Mouse (Mus musculus): ENCODE results near the gene Olfr729. TPM values are rescaled to one million over a fixed set of nuclear protein-coding genes. Genes with fewer than 3 reads are reported as not detected.

Gene Olfr729
- not detected in 2 replicates for polyA plus RNA-seq (2014; fragmentation: Nextera tagmentation; extraction: Ambion mirVana)

GRCm38 (mm10) chr14:50152810-50153209 is at the start of gene Olfr729:
Gene Olfr729 (minus strand): TSS chr14:50152910.
- Histone ChIP-seq H3K27me3 (ENCODE audit: control insufficient read depth, insufficient read depth, low read length) (no peaks in the 10 kb centered on the region), H3K4me1 (ENCODE audit: control insufficient read depth, insufficient read depth, low read length) (no peaks in the 10 kb centered on the region), H3K4me3 (ENCODE audit: low read depth, low read length) (no peak within 1 kb of the TSS), H3K4me2 (no peak within 1 kb of the TSS), H3K27ac (ENCODE audit: low read depth, low read length) (no peak within 1 kb of the TSS), H3K9ac (ENCODE audit: low read depth, low read length) (no peak within 1 kb of the TSS), H3K9me3 (replicated peaks; ENCODE audit: control insufficient read depth, low read length) (no peaks in the 10 kb centered on the region), H3K36me3 (ENCODE audit: control insufficient read depth, insufficient read depth, low read length) (no peaks in the 10 kb centered on the region)
- ATAC-seq (replicated peaks; ENCODE audit: insufficient number of reproducible peaks, low FRiP score, low TSS enrichment), result no peak

GRCm38 (mm10) chr14:50188098-50188497 is 35.4 kb upstream of the Olfr729 start, which contains the start of gene Olfr730:
Gene Olfr730 (minus strand): TSS chr14:50188198.
- H3K4me1 ChIP-seq (ENCODE audit: control insufficient read depth, insufficient read depth, low read length), result no peaks in the 10 kb centered on the region
- no peak within 1 kb of the TSS for H3K9ac ChIP-seq (ENCODE audit: low read depth, low read length)
- no peak within 1 kb of the TSS for H3K4me2 ChIP-seq
- no peak within 1 kb of the TSS for H3K4me3 ChIP-seq (ENCODE audit: low read depth, low read length)
- ATAC-seq (replicated peaks; ENCODE audit: insufficient number of reproducible peaks, low FRiP score, low TSS enrichment), result no peak
- no peaks in the 10 kb centered on the region for H3K36me3 ChIP-seq (ENCODE audit: control insufficient read depth, insufficient read depth, low read length)
- no peak within 1 kb of the TSS for H3K27ac ChIP-seq (ENCODE audit: low read depth, low read length)
- 68% methylated on average over 1 of the region's 1 CpGs for WGBS (ENCODE audit: insufficient replicate concordance)
- H3K9me3 ChIP-seq (replicated peaks; ENCODE audit: control insufficient read depth, low read length), result no peaks in the 10 kb centered on the region
- H3K27me3 ChIP-seq (ENCODE audit: control insufficient read depth, insufficient read depth, low read length), result no peaks in the 10 kb centered on the region

GRCm38 (mm10) chr14:50142580-50142979 is 10.1 kb downstream of the Olfr729 start, which contains the start of gene Olfr728:
Gene Olfr728 (minus strand): TSS chr14:50142680.
- Histone ChIP-seq H3K4me2 (no peak within 1 kb of the TSS), H3K36me3 (ENCODE audit: control insufficient read depth, insufficient read depth, low read length) (no peaks in the 10 kb centered on the region), H3K4me3 (ENCODE audit: low read depth, low read length) (no peak within 1 kb of the TSS), H3K9me3 (replicated peaks; ENCODE audit: control insufficient read depth, low read length) (no peaks in the 10 kb centered on the region), H3K4me1 (ENCODE audit: control insufficient read depth, insufficient read depth, low read length) (no peaks in the 10 kb centered on the region), H3K27me3 (ENCODE audit: control insufficient read depth, insufficient read depth, low read length) (no peaks in the 10 kb centered on the region), H3K9ac (ENCODE audit: low read depth, low read length) (no peak within 1 kb of the TSS), H3K27ac (ENCODE audit: low read depth, low read length) (no peak within 1 kb of the TSS)
- no peak for ATAC-seq (replicated peaks; ENCODE audit: insufficient number of reproducible peaks, low FRiP score, low TSS enrichment)
- WGBS (ENCODE audit: insufficient replicate concordance), result 85% methylated on average over 5 of the region's 5 CpGs

GRCm38 (mm10) chr14:50122886-50123285 is 29.8 kb downstream of the Olfr729 start, which contains the start of gene Olfr727:
Gene Olfr727 (plus strand): TSS chr14:50123186.
- no peaks in the 10 kb centered on the region for H3K4me1 ChIP-seq (ENCODE audit: control insufficient read depth, insufficient read depth, low read length)
- H3K9ac ChIP-seq (ENCODE audit: low read depth, low read length), result no peak within 1 kb of the TSS
- H3K27me3 ChIP-seq (ENCODE audit: control insufficient read depth, insufficient read depth, low read length), result no peaks in the 10 kb centered on the region
- H3K9me3 ChIP-seq (replicated peaks; ENCODE audit: control insufficient read depth, low read length), result no peaks in the 10 kb centered on the region
- H3K4me3 ChIP-seq (ENCODE audit: low read depth, low read length), result no peak within 1 kb of the TSS
- no peaks in the 10 kb centered on the region for H3K36me3 ChIP-seq (ENCODE audit: control insufficient read depth, insufficient read depth, low read length)
- no peak within 1 kb of the TSS for H3K4me2 ChIP-seq
- no peak within 1 kb of the TSS for H3K27ac ChIP-seq (ENCODE audit: low read depth, low read length)
- 74% methylated on average over 1 of the region's 1 CpGs for WGBS (ENCODE audit: insufficient replicate concordance)
- ATAC-seq (replicated peaks; ENCODE audit: insufficient number of reproducible peaks, low FRiP score, low TSS enrichment), result no peak

Other genes with a start within 250 kb of the Olfr729 start
- gene Olfr723, start 221.1 kb downstream of the Olfr729 start, polyA plus RNA-seq (2014; fragmentation: Nextera tagmentation; extraction: Ambion mirVana), result not detected in 2 replicates
- not detected in 2 replicates for gene Olfr724, start 189.6 kb downstream of the Olfr729 start, polyA plus RNA-seq (2014; fragmentation: Nextera tagmentation; extraction: Ambion mirVana)
- not detected in 2 replicates for gene Olfr725, start 112.5 kb downstream of the Olfr729 start, polyA plus RNA-seq (2014; fragmentation: Nextera tagmentation; extraction: Ambion mirVana)
- gene Olfr726, start 62.0 kb downstream of the Olfr729 start, polyA plus RNA-seq (2014; fragmentation: Nextera tagmentation; extraction: Ambion mirVana), result not detected in 2 replicates
- not detected in 2 replicates for gene Olfr727, start 29.7 kb downstream of the Olfr729 start, polyA plus RNA-seq (2014; fragmentation: Nextera tagmentation; extraction: Ambion mirVana)
- gene Olfr728, start 10.2 kb downstream of the Olfr729 start, polyA plus RNA-seq (2014; fragmentation: Nextera tagmentation; extraction: Ambion mirVana), result not detected in 2 replicates
- gene Olfr730, start 35.3 kb upstream of the Olfr729 start, polyA plus RNA-seq (2014; fragmentation: Nextera tagmentation; extraction: Ambion mirVana), result not detected in 2 replicates
- gene Olfr731, start 89.0 kb upstream of the Olfr729 start, polyA plus RNA-seq (2014; fragmentation: Nextera tagmentation; extraction: Ambion mirVana), result not detected in 2 replicates
- not detected in 2 replicates for gene Olfr732, start 131.3 kb upstream of the Olfr729 start, polyA plus RNA-seq (2014; fragmentation: Nextera tagmentation; extraction: Ambion mirVana)
- not detected in 2 replicates for gene Olfr733, start 148.6 kb upstream of the Olfr729 start, polyA plus RNA-seq (2014; fragmentation: Nextera tagmentation; extraction: Ambion mirVana)
- gene Olfr734, start 173.9 kb upstream of the Olfr729 start, polyA plus RNA-seq (2014; fragmentation: Nextera tagmentation; extraction: Ambion mirVana), result not detected in 2 replicates
- gene Olfr735, start 196.0 kb upstream of the Olfr729 start, polyA plus RNA-seq (2014; fragmentation: Nextera tagmentation; extraction: Ambion mirVana), result not detected in 2 replicates
- gene Tlr11, start 205.0 kb upstream of the Olfr729 start, polyA plus RNA-seq (2014; fragmentation: Nextera tagmentation; extraction: Ambion mirVana), result not detected in 2 replicates
- gene Olfr736, start 228.3 kb upstream of the Olfr729 start, polyA plus RNA-seq (2014; fragmentation: Nextera tagmentation; extraction: Ambion mirVana), result not detected in 2 replicates

Measured in heart, embryonic 11.5 days (tissue).